Comparison of ENCODE assay signal across 8 mouse cellular contexts in the genomic region with DNA sequence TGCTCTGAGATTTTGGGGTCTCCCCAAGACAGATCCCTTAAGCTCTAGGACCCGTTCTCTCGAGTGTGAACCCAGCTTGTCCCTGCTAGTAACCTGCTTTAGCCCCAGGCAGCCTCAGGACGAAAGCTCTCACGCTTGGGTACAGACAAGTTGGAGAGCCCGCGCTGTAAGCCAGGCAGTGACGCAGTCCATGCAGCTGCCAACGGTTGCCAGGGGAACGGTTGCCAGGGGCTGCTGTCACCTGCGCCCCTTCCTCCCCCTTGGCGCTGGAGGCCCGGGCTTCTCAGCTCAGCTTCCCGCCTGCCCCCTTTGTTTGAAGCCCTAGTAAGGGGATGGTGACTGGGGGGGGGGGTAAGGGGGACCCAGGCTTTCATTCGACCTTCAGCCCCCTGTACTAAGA. TPM values are rescaled to one million over a fixed set of nuclear protein-coding genes. Genes with fewer than 3 reads are reported as not detected.
DNase-seq lines count a peak whose midpoint lies in the region; ATAC-seq and TF ChIP-seq lines count a peak whose summit lies in the region.

No protein-coding gene starts in this region.

- peak overlapping the region; percentile 11; the same call in 1 of the 2 replicates for H3K4me3 ChIP-seq in embryonic facial prominence, embryonic 11.5 days (ENCODE audit: low read depth, low read length)
- H3K4me3 ChIP-seq in heart, postnatal 0 days (ENCODE audit: low read depth, low read length): no peak overlapping the region

- H3K4me2 ChIP-seq in embryonic facial prominence, embryonic 11.5 days (ENCODE audit: low read depth, low read length): peak overlapping the region; percentile 19
- H3K4me2 ChIP-seq in heart, postnatal 0 days (ENCODE audit: low read depth, low read length): no peak overlapping the region

- H3K4me1 ChIP-seq in embryonic facial prominence, embryonic 11.5 days (ENCODE audit: control insufficient read depth, insufficient read depth, low read length): no peaks in the 10 kb centered on the region; the same call in 1 of the 2 replicates
- H3K4me1 ChIP-seq in heart, postnatal 0 days (ENCODE audit: control insufficient read depth, insufficient read depth): peaks cover 49% of the 10 kb centered on the region

- H3K9me3 ChIP-seq in embryonic facial prominence, embryonic 11.5 days (replicated peaks; ENCODE audit: control insufficient read depth, low read length): no peaks in the 10 kb centered on the region
- no peaks in the 10 kb centered on the region for H3K9me3 ChIP-seq in heart, postnatal 0 days (replicated peaks; ENCODE audit: control insufficient read depth, low read length)

- peak; percentile 78 for DNase-seq in layer of hippocampus, adult 11-12 months (ENCODE audit: low spot score)
- no peak for DNase-seq in layer of hippocampus, adult 9-10 months (ENCODE audit: low spot score)
- peak; percentile 89 for DNase-seq in embryonic facial prominence, embryonic 11.5 days (ENCODE audit: low spot score)
- peak; percentile 66 for DNase-seq in heart, postnatal 0 days (ENCODE audit: low spot score)
- DNase-seq in layer of hippocampus, adult 8-10 months (ENCODE audit: low spot score in 2 of 2): peak; percentile 78 to 81
- peak; percentile 52 to 70 for DNase-seq in lung, postnatal 4 days
- DNase-seq in splenic B cell, adult 2 months (ENCODE audit: low read depth, low spot score): peak; percentile 50

- no peaks in the 10 kb centered on the region for H3K36me3 ChIP-seq in embryonic facial prominence, embryonic 11.5 days (replicated peaks; ENCODE audit: control insufficient read depth, insufficient read depth, low read depth, low read length)
- H3K36me3 ChIP-seq in heart, postnatal 0 days (replicated peaks; ENCODE audit: control insufficient read depth, insufficient read depth, low read length): no peaks in the 10 kb centered on the region
- H3K36me3 ChIP-seq in splenic B cell, adult 2 months (ENCODE audit: control insufficient read depth, insufficient read depth, low read length, poor library complexity, severe bottlenecking): no peaks in the 10 kb centered on the region

- ATAC-seq in embryonic facial prominence, embryonic 11.5 days (replicated peaks; ENCODE audit: insufficient number of reproducible peaks, low FRiP score, low TSS enrichment, low read depth): peak; percentile 88
- peak; percentile 61 for ATAC-seq in heart, postnatal 0 days (ENCODE audit: insufficient read depth, low read depth)
- ATAC-seq in monocyte, adult 5-6 weeks (replicated peaks; ENCODE audit: insufficient number of reproducible peaks, low FRiP score, low TSS enrichment, poor library complexity, severe bottlenecking): no peak

- 4% methylated on average over 13 of the region's 14 CpGs for WGBS in embryonic facial prominence, embryonic 11.5 days
- WGBS in heart, postnatal 0 days: 6% methylated on average over 14 of the region's 14 CpGs

- H3K27ac ChIP-seq in embryonic facial prominence, embryonic 11.5 days (replicated peaks; ENCODE audit: low read depth, low read length): peak overlapping the region; percentile 31; the same call in 1 of the 2 replicates
- no peak overlapping the region for H3K27ac ChIP-seq in heart, postnatal 0 days (ENCODE audit: low read depth)

- no peak for TF ChIP-seq EP300 in heart, postnatal 0 days (IDR thresholded peaks at IDR 0.05; ENCODE audit: low read depth)

- peak overlapping the region; percentile 47 for H3K9ac ChIP-seq in embryonic facial prominence, embryonic 11.5 days (replicated peaks; ENCODE audit: low read length)
- no peak overlapping the region for H3K9ac ChIP-seq in heart, postnatal 0 days (replicated peaks; ENCODE audit: low read depth, low read length)

- no peaks in the 10 kb centered on the region for H3K27me3 ChIP-seq in embryonic facial prominence, embryonic 11.5 days (ENCODE audit: control insufficient read depth, insufficient read depth, low read length)
- H3K27me3 ChIP-seq in heart, postnatal 0 days (ENCODE audit: control insufficient read depth, insufficient read depth, low read length): no peaks in the 10 kb centered on the region
- no peaks in the 10 kb centered on the region for H3K27me3 ChIP-seq in splenic B cell, adult 2 months (ENCODE audit: control insufficient read depth, insufficient read depth, low read length, poor library complexity, severe bottlenecking)

- no peak for TF ChIP-seq CTCF in heart, postnatal 0 days (IDR thresholded peaks at IDR 0.05; ENCODE audit: low read depth)

RNA-seq across cellular contexts. Expression of a gene that starts 19.5 kb away (rescaled TPM):
- polyA plus RNA-seq in embryonic facial prominence, embryonic 11.5 days (2014; fragmentation: Nextera tagmentation; extraction: Ambion mirVana): 31.4 and 33.2 TPM in 2 replicates
- 8.0 and 19.2 TPM in 2 replicates for total RNA-seq in heart, postnatal 0 days (2014; rRNA removed; ENCODE audit: low replicate concordance)
- polyA plus RNA-seq in heart, postnatal 0 days (2015; fragmentation: Nextera tagmentation; extraction: Ambion mirVana): 5.6 and 6.6 TPM in 2 replicates
- 10 to 100 TPM; 81.5 to 97.4 (median 90.2) TPM for total RNA-seq in layer of hippocampus, adult 8-10 months (2022)
- total RNA-seq in monocyte, adult 5-6 weeks (2017): 2.2 to 16.6 TPM (median 4.6 TPM) in 3 replicates

RNA-seq across cellular contexts. Expression of a gene that starts 23.5 kb away (rescaled TPM):
- 2.0 and 3.2 TPM in 2 replicates for polyA plus RNA-seq in embryonic facial prominence, embryonic 11.5 days (2014; fragmentation: Nextera tagmentation; extraction: Ambion mirVana)
- total RNA-seq in heart, postnatal 0 days (2014; rRNA removed; ENCODE audit: low replicate concordance): 4.4 and 5.4 TPM in 2 replicates
- polyA plus RNA-seq in heart, postnatal 0 days (2015; fragmentation: Nextera tagmentation; extraction: Ambion mirVana): 2.7 and 2.8 TPM in 2 replicates
- total RNA-seq in layer of hippocampus, adult 8-10 months (2022): under 1 TPM in 3 of 4 experiments, not detected in 1; 0.20 to 0.47 (median 0.27) TPM
- 2.9 to 15.5 TPM (median 10.1 TPM) in 3 replicates for total RNA-seq in monocyte, adult 5-6 weeks (2017)
